Mouse (Mus musculus) myocyte (in vitro differentiated cells): Measurements from ENCODE around the gene Uqcr10. TPM values are rescaled to one million over a fixed set of nuclear protein-coding genes. Genes with fewer than 3 reads are reported as not detected.
"Not testable (repeated sequence)": the region's sequence is repeated elsewhere in the genome, so short reads cannot be mapped to it uniquely, and the experiment has no call there.

Source experiments
- H3K27me3 ChIP-seq: one replicate; pipeline ENCODE4 v1.6.1; 2011; ENCODE audit not compliant: control insufficient read depth, insufficient read depth, insufficient read length
- H3K36me3 ChIP-seq: one replicate; pipeline ENCODE4 v1.6.1; 2011; ENCODE audit not compliant: control insufficient read depth, insufficient read depth
- H3K4me2 ChIP-seq: one replicate; pipeline ENCODE4 v1.6.1; 2011; ENCODE audit warnings: low read depth, control low read depth
- H3K4me3 ChIP-seq: one replicate; pipeline ENCODE4 v1.5.1; 2011; ENCODE audit warnings: mild to moderate bottlenecking, control low read depth, moderate library complexity
- H3K79me2 ChIP-seq: one replicate; pipeline ENCODE4 v1.6.1; 2011; ENCODE audit not compliant: control insufficient read depth, insufficient read depth
- H3ac ChIP-seq: one replicate; pipeline ENCODE4 v1.6.1; 2011; ENCODE audit not compliant: control insufficient read depth, insufficient read length
- CEBPB ChIP-seq: IDR thresholded peaks from 2 replicates; pipeline ENCODE4 v1.6.1; 2011; ENCODE audit warnings: mild to moderate bottlenecking, moderate library complexity; ENCODE audit not compliant: poor library complexity, insufficient read depth, severe bottlenecking
- E2F4 ChIP-seq: IDR thresholded peaks from one replicate; pipeline ENCODE4 v1.6.1; 2011; ENCODE audit warnings: mild to moderate bottlenecking, control low read depth, moderate library complexity; ENCODE audit not compliant: insufficient read depth
- MAX ChIP-seq: IDR thresholded peaks from one replicate; pipeline ENCODE4 v1.6.1; 2011; ENCODE audit warnings: low read depth, mild to moderate bottlenecking, control low read depth
- MYOD1 ChIP-seq, 3 experiments: IDR thresholded peaks; one replicate each; pipeline ENCODE4 v1.6.1; 2011; ENCODE audit warnings: control low read depth in 2 of 3, low read depth in 2 of 3, mild to moderate bottlenecking in 2 of 3, moderate library complexity in 1 of 3; ENCODE audit not compliant: insufficient read length in 2 of 3, control insufficient read depth in 1 of 3
- MYOG ChIP-seq, 3 experiments: IDR thresholded peaks; one replicate each; pipeline ENCODE4 v1.6.1; 2011; ENCODE audit warnings: control low read depth in 2 of 3, low read depth in 2 of 3, mild to moderate bottlenecking in 2 of 3; ENCODE audit not compliant: insufficient read length in 2 of 3, control insufficient read depth in 1 of 3, insufficient read depth in 1 of 3
- POLR2A ChIP-seq: IDR thresholded peaks from one replicate; pipeline ENCODE4 v1.6.1; 2011; ENCODE audit warnings: low read depth, mild to moderate bottlenecking, control low read depth, moderate library complexity; ENCODE audit not compliant: insufficient read length
- POLR2AphosphoS2 ChIP-seq: IDR thresholded peaks from one replicate; pipeline ENCODE4 v1.6.1; 2011; ENCODE audit warnings: low read depth, control low read depth; ENCODE audit not compliant: insufficient read length
- REST ChIP-seq: IDR thresholded peaks from one replicate; pipeline ENCODE4 v1.6.1; 2011; ENCODE audit warnings: mild to moderate bottlenecking, control low read depth, moderate library complexity; ENCODE audit not compliant: insufficient read depth, insufficient read length
- SRF ChIP-seq: IDR thresholded peaks from one replicate; pipeline ENCODE4 v1.6.1; 2011; ENCODE audit warnings: low read depth; ENCODE audit not compliant: control insufficient read depth, insufficient read length
- TCF12 ChIP-seq: IDR thresholded peaks from one replicate; pipeline ENCODE4 v1.6.1; 2011; ENCODE audit warnings: mild to moderate bottlenecking, control low read depth; ENCODE audit not compliant: poor library complexity, insufficient read depth, severe bottlenecking
- TCF3 ChIP-seq: IDR thresholded peaks from one replicate; pipeline ENCODE4 v1.6.1; 2011; ENCODE audit warnings: low read depth, control low read depth; ENCODE audit not compliant: insufficient read length
- USF1 ChIP-seq: IDR thresholded peaks from one replicate; pipeline ENCODE4 v1.6.1; 2011; ENCODE audit warnings: low read depth, mild to moderate bottlenecking, control low read depth, moderate library complexity
- polyA plus RNA-seq: library from polyadenylated mRNA; unstranded; fragments of >200 nt; fragmentation: generic; extraction: Trizol; gene quantifications from one replicate; pipeline ENCODE4 v1.2.1, GENCODE M21; 2012; ENCODE audit warnings: missing spikeins

Gene Uqcr10
- polyA plus RNA-seq, 1 experiment: 1,278 TPM

DNA sequence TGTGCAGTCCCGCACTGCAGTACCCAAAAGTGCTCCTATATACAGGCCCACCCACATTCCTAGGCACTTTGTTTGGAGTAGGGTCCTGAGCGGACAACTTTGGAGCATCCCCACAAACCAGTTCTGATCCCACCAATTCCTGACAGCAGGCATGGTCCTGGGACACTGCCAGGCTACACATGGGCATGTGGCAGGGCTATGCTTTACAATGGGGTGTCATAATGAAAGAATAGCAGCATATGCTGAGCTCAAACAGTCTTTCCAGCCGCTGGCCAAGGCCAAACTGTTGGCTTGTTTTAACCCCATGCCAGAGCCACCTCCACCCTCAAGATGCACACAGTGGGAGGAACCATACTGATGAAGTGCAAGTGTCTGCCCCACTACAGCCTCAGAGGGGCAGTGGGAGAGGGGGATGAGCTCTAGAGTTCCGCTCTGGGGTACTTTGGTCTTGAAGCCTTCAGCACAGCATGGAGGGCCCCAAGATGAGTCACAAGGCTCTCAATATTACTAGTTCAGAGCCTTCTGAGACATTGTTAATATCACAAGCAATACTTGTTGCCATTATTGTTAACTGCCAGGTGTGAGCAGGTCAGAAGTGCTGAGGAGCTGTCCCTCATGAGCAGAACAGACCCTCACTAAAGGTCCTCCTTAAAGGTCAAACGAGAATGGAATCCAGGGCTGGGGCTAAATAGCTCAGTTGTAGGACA, 12.5 kb upstream of the Uqcr10 start:
- Histone ChIP-seq H3K36me3 (no peaks in the 10 kb centered on the region), H3K4me3 (no peak overlapping the region), H3K79me2 (no peaks in the 10 kb centered on the region), H3K27me3 (no peaks in the 10 kb centered on the region), H3K4me2 (no peak overlapping the region), H3ac (no peak overlapping the region)
- TF ChIP-seq CEBPB (no peak), MYOD1 (IDR thresholded peaks at IDR 0.05; ENCODE audit: control insufficient read depth in 1 of 3, insufficient read length in 2 of 3, low read depth in 2 of 3) (no peak), TCF3 (no peak), REST (no peak), TCF12 (no peak), USF1 (no peak)

DNA sequence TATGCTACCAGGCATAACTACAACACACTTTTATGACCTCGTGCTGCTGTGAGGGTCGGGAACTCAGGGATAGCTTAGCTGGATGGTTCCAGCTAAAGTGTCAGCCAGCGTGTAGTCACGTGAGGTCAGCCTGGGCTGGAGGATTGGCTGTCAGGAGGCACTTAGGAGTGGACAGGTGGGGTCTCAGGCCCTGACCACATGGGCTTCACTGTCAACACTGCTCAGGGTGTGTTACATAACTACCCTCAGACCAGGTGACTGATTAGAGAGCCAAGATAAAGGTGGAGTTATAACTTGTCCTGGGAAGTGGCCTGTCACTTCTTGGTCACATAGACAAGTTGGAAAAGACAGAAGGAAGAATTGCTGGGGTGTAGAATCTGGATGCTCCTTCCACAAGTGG, 11.5 kb upstream of the Uqcr10 start:
- TF ChIP-seq POLR2A: no peak
- no peak for TF ChIP-seq MAX
- TF ChIP-seq POLR2AphosphoS2: no peak
- no peak for TF ChIP-seq E2F4
- no peak for TF ChIP-seq TCF3
- TF ChIP-seq REST: no peak
- no peak for TF ChIP-seq SRF
- TF ChIP-seq TCF12: no peak
- no peak for TF ChIP-seq CEBPB
- TF ChIP-seq USF1: no peak
- TF ChIP-seq MYOD1 (IDR thresholded peaks at IDR 0.05; ENCODE audit: control insufficient read depth in 1 of 3, insufficient read length in 2 of 3, low read depth in 2 of 3): no peak
- TF ChIP-seq MYOG (IDR thresholded peaks at IDR 0.05; ENCODE audit: control insufficient read depth in 1 of 3, insufficient read depth in 1 of 3, insufficient read length in 2 of 3, low read depth in 2 of 3): no peak
- Histone ChIP-seq H3K36me3 (no peaks in the 10 kb centered on the region), H3K4me3 (no peak overlapping the region), H3K27me3 (no peaks in the 10 kb centered on the region), H3K4me2 (no peak overlapping the region), H3K79me2 (no peaks in the 10 kb centered on the region), H3ac (no peak overlapping the region)

DNA sequence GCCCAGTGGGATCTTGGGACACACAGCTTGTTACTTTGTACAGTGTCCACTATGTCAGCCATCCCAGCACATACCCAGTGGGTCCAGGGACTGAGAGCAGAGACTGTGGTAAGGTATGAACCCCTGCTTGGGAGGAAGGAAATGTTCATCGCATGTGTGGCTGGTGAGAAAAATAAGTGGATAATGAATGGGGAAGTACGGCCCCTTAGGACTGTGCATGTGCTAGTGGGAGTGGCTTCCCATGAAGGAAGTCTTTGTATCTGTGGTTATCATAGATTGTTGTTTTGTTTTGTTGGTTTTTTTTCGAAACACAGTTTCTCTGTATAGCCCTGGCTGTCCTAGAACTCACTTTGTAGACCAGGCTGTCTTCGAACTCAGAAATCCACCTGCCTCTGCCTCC, 10.6 kb upstream of the Uqcr10 start:
- no peak overlapping the region for H3K4me3 ChIP-seq
- no peaks in the 10 kb centered on the region for H3K79me2 ChIP-seq
- no peaks in the 10 kb centered on the region for H3K27me3 ChIP-seq
- no peak overlapping the region for H3K4me2 ChIP-seq
- no peak overlapping the region for H3ac ChIP-seq
- TF ChIP-seq E2F4 (no peak), CEBPB (no peak), TCF12 (no peak), MYOD1 (IDR thresholded peaks at IDR 0.05; ENCODE audit: control insufficient read depth in 1 of 3, insufficient read length in 2 of 3, low read depth in 2 of 3) (no peak), MAX (no peak), SRF (no peak), TCF3 (no peak)
- no peaks in the 10 kb centered on the region for H3K36me3 ChIP-seq

DNA sequence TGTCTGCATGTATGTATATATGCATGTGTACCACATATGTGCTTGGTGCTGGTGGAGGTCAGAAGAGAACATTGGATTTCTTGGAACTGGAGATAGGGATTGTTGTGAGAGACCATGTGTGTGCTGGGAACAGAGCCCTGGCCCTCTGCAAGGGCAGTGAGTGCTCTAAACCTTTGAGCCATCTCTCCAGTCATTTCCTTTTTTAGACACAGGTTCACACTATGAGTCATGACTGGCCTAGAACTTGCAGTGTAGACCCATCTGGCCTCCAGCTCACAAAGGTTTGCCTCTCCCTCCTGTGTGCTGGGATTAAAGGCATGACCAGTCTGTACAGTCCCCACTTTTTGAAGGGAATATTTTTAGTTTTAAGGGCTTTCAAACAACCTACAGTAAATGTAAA, 8.7 kb upstream of the Uqcr10 start:
- Histone ChIP-seq H3K4me3 (no peak overlapping the region), H3K79me2 (no peaks in the 10 kb centered on the region), H3K36me3 (no peaks in the 10 kb centered on the region), H3K27me3 (no peaks in the 10 kb centered on the region), H3K4me2 (no peak overlapping the region), H3ac (no peak overlapping the region)
- no peak for TF ChIP-seq MYOG (IDR thresholded peaks at IDR 0.05; ENCODE audit: control insufficient read depth in 1 of 3, insufficient read depth in 1 of 3, insufficient read length in 2 of 3, low read depth in 2 of 3)
- no peak for TF ChIP-seq USF1
- no peak for TF ChIP-seq TCF3
- no peak for TF ChIP-seq E2F4
- no peak for TF ChIP-seq MYOD1 (IDR thresholded peaks at IDR 0.05; ENCODE audit: control insufficient read depth in 1 of 3, insufficient read length in 2 of 3, low read depth in 2 of 3)
- TF ChIP-seq SRF: no peak
- no peak for TF ChIP-seq MAX
- no peak for TF ChIP-seq TCF12
- no peak for TF ChIP-seq CEBPB
- no peak for TF ChIP-seq REST
- no peak for TF ChIP-seq POLR2A
- no peak for TF ChIP-seq POLR2AphosphoS2

DNA sequence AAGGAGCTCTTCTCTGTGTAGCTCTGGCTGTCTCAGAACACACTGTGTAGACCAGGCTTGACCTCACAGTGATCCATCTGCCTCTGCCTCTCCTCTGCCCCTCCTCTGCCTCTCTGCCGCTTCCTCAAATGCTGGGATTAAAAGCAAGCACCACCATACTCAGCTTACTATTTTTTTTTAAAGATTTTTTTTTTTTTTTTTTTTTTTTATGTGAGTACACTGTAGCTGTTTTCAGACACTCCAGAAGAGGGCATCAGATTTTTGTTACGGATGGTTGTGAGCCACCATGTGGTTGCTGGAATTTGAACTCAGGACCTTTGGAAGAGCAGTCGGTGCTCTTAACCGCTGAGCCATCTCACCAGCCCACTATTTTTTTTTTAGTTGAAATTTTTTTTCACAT, 6.0 kb upstream of the Uqcr10 start:
- H3K79me2 ChIP-seq, H3K4me2 ChIP-seq, H3K27me3 ChIP-seq, H3K4me3 ChIP-seq, H3ac ChIP-seq, H3K36me3 ChIP-seq: not testable (repeated sequence)
